Mouse (Mus musculus) forelimb bud, embryonic 11.5 days (tissue): ENCODE data around the gene Depdc1b.

Experiments
- DNase-seq: peaks from one replicate; pipeline ENCODE4 v3.0.0-alpha.2; 2012; ENCODE audit warnings: low read depth, low spot score

Gene Depdc1b

GRCm38 (mm10) chr13:108315702-108316486 is at the start of gene Depdc1b:
TSS of gene Depdc1b (plus strand) at chr13:108316332.
- peak; percentile 92 for DNase-seq

- DNase-seq, result no peak
Observed at GRCm38 (mm10) chr13:108267841-108268634, 48.1 kb upstream of the Depdc1b start.

GRCm38 (mm10) chr13:108271458-108272148 is 44.5 kb upstream of the Depdc1b start:
- DNase-seq, result peak; percentile 23

GRCm38 (mm10) chr13:108272332-108272731 is 43.8 kb upstream of the Depdc1b start:
- DNase-seq, result peak; percentile 19

- DNase-seq, result peak; percentile 35
Observed at GRCm38 (mm10) chr13:108273034-108273433, 43.1 kb upstream of the Depdc1b start.

GRCm38 (mm10) chr13:108273456-108273855 is 42.7 kb upstream of the Depdc1b start:
- peak; percentile 35 for DNase-seq

GRCm38 (mm10) chr13:108276561-108276960 is 39.6 kb upstream of the Depdc1b start:
- no peak for DNase-seq

GRCm38 (mm10) chr13:108277320-108277719 is 38.8 kb upstream of the Depdc1b start:
- DNase-seq, result no peak

GRCm38 (mm10) chr13:108278592-108278991 is 37.5 kb upstream of the Depdc1b start:
- no peak for DNase-seq

- DNase-seq, result no peak
Observed at GRCm38 (mm10) chr13:108284312-108284711, 31.8 kb upstream of the Depdc1b start.

- no peak for DNase-seq
Observed at GRCm38 (mm10) chr13:108287953-108288352, 28.2 kb upstream of the Depdc1b start.

- DNase-seq, result no peak
Observed at GRCm38 (mm10) chr13:108289436-108289835, 26.7 kb upstream of the Depdc1b start.

- DNase-seq, result no peak
Observed at GRCm38 (mm10) chr13:108290314-108290713, 25.8 kb upstream of the Depdc1b start.

GRCm38 (mm10) chr13:108297350-108298093 is 18.6 kb upstream of the Depdc1b start:
- DNase-seq, result peak; percentile 40

- no peak for DNase-seq
Observed at GRCm38 (mm10) chr13:108298241-108298640, 17.9 kb upstream of the Depdc1b start.

- peak; percentile 20 for DNase-seq
Observed at GRCm38 (mm10) chr13:108300346-108300950, 15.7 kb upstream of the Depdc1b start.

- DNase-seq, result peak; percentile 42
Observed at GRCm38 (mm10) chr13:108301411-108301810, 14.7 kb upstream of the Depdc1b start.

GRCm38 (mm10) chr13:108302957-108303675 is 13.0 kb upstream of the Depdc1b start:
- no peak for DNase-seq

- no peak for DNase-seq
Observed at GRCm38 (mm10) chr13:108303841-108304240, 12.3 kb upstream of the Depdc1b start.

- no peak for DNase-seq
Observed at GRCm38 (mm10) chr13:108304680-108305079, 11.5 kb upstream of the Depdc1b start.
